Mouse (Mus musculus) lung, postnatal 0 days (tissue): ENCODE results near the gene Krt24. TPM values are rescaled to one million over a fixed set of nuclear protein-coding genes. Genes with fewer than 3 reads are reported as not detected.

Experiments used
- ATAC-seq: fragments of 200-750 bp; cut with Nextera tagmentation; 2 replicates; pipeline ENCODE4 v1.8.0; 2017; ENCODE audit warnings: moderate library complexity
- DNase-seq: peaks from one replicate; pipeline ENCODE4 v3.0.0-alpha.2; 2016; ENCODE audit warnings: low spot score
- H3K27ac ChIP-seq: fragments of 300-500 bp; sonication (generic); 2 replicates; pipeline ENCODE4 v1.5.1; 2014; ENCODE audit warnings: antibody characterized with exemption, mild to moderate bottlenecking, low read length, mixed read lengths
- H3K27me3 ChIP-seq: fragments of 300-500 bp; sonication (generic); replicated peaks from 2 replicates; pipeline ENCODE4 v1.6.1; 2014; ENCODE audit warnings: low read length, mixed read lengths; ENCODE audit not compliant: insufficient read depth
- H3K36me3 ChIP-seq: fragments of 300-500 bp; sonication (generic); 2 replicates; pipeline ENCODE4 v1.6.1; 2014; ENCODE audit warnings: low read length, mixed read lengths; ENCODE audit not compliant: insufficient read depth
- H3K4me1 ChIP-seq: fragments of 300-500 bp; sonication (generic); 2 replicates; pipeline ENCODE4 v1.6.1; 2014; ENCODE audit warnings: antibody characterized with exemption, low read depth, low read length, mixed read lengths; ENCODE audit not compliant: insufficient read depth
- H3K4me2 ChIP-seq: fragments of 300-500 bp; sonication (generic); replicated peaks from 2 replicates; pipeline ENCODE4 v1.6.1; 2014; ENCODE audit warnings: low read depth, mild to moderate bottlenecking, low read length, moderate library complexity, mixed read lengths
- H3K4me3 ChIP-seq: fragments of 300-500 bp; sonication (generic); 2 replicates; pipeline ENCODE4 v1.5.1; 2014; ENCODE audit warnings: low read depth, low read length
- H3K9ac ChIP-seq: fragments of 300-500 bp; sonication (generic); replicated peaks from 2 replicates; pipeline ENCODE4 v1.6.1; 2014; ENCODE audit warnings: low read depth, mild to moderate bottlenecking
- H3K9me3 ChIP-seq: fragments of 300-500 bp; sonication (generic); 2 replicates; pipeline ENCODE4 v1.6.1; 2016; ENCODE audit warnings: low read length, mixed read lengths
- CTCF ChIP-seq: IDR thresholded peaks from 2 replicates; pipeline ENCODE4 v1.5.1; 2016; ENCODE audit warnings: antibody characterized with exemption, mild to moderate bottlenecking
- EP300 ChIP-seq: IDR thresholded peaks from 2 replicates; pipeline ENCODE4 v1.6.1; 2016; ENCODE audit warnings: antibody characterized with exemption, mild to moderate bottlenecking, control low read depth
- WGBS: fragments of 180-500 bp; shearing (Covaris S2); extraction: QIAGEN DNeasy Blood & Tissue Kit; methylation state at CpG from one replicate; pipeline ENCODE4 v1.1.7; 2014; 5-methylcytosine and 5-hydroxymethylcytosine counted together
- polyA plus RNA-seq: library from polyadenylated mRNA; unstranded; fragments of >200 nt; fragmentation: Nextera tagmentation; extraction: Ambion mirVana; gene quantifications from 2 replicates; pipeline ENCODE4 v1.2.1, GENCODE M21; 2015

Gene Krt24
- polyA plus RNA-seq = not detected in 2 replicates

DNA sequence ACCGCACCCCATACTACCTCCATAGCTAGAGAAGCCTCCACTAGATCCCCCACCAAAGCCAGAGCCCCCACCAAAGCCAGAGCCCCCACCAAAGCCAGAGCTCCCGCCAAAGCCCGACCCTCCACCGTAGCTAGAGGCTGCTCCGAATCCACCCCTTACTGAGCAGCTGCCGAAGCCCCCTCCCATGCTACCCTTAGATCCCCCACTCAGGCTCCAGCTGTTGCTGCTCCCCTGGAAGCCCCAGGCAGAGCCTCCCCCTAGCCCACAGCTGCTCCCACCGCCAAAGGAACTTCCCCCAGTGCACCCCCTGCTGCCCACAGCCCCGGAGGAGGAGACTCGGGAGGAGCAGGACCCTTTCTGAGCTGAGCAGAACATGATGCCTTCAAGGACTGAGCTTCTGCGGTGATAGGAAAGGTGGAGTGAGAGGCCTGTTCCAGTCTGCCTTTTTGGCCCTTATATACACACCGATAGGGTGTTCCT, at the start of gene Krt24:
TSS of gene Krt24 (minus strand) at position 430 of the 480 bp plus-strand sequence.
- H3K4me1 ChIP-seq = no peaks in the 10 kb centered on the region
- no peak within 1 kb of the TSS for H3K27ac ChIP-seq
- no peak within 1 kb of the TSS for H3K4me2 ChIP-seq
- WGBS = 50% methylated on average over 11 of the region's 11 CpGs
- TF ChIP-seq CTCF = no peak
- no peak for TF ChIP-seq EP300
- H3K36me3 ChIP-seq = no peaks in the 10 kb centered on the region
- DNase-seq (no peak), ATAC-seq (no peak)
- H3K9me3 ChIP-seq = no peaks in the 10 kb centered on the region
- no peak within 1 kb of the TSS for H3K9ac ChIP-seq
- no peak within 1 kb of the TSS for H3K4me3 ChIP-seq
- no peaks in the 10 kb centered on the region for H3K27me3 ChIP-seq

GRCm38 (mm10) chr11:99333426-99333825, 48.4 kb upstream of the Krt24 start:
- H3K27ac ChIP-seq = no peak overlapping the region
- no peaks in the 10 kb centered on the region for H3K9me3 ChIP-seq
- no peak overlapping the region for H3K4me2 ChIP-seq
- H3K4me3 ChIP-seq = no peak overlapping the region
- WGBS = 55% methylated on average over 13 of the region's 13 CpGs
- no peaks in the 10 kb centered on the region for H3K27me3 ChIP-seq
- no peaks in the 10 kb centered on the region for H3K4me1 ChIP-seq
- TF ChIP-seq CTCF (no peak), EP300 (no peak)
- DNase-seq (no peak), ATAC-seq (no peak)
- no peak overlapping the region for H3K9ac ChIP-seq
- no peaks in the 10 kb centered on the region for H3K36me3 ChIP-seq

GRCm38 (mm10) chr11:99329655-99330054, 44.6 kb upstream of the Krt24 start:
- DNase-seq (peak; percentile 68), ATAC-seq (peak; percentile 40; the same call in 1 of the 2 replicates)
- H3K27me3 ChIP-seq = no peaks in the 10 kb centered on the region
- TF ChIP-seq EP300 (peak; percentile 38; the same call in 1 of the 2 replicates), CTCF (no peak)
- H3K9ac ChIP-seq = no peak overlapping the region
- 33% methylated on average over 2 of the region's 2 CpGs for whole genome bisulfite sequencing
- H3K36me3 ChIP-seq = no peaks in the 10 kb centered on the region
- no peaks in the 10 kb centered on the region for H3K4me1 ChIP-seq
- H3K9me3 ChIP-seq = no peaks in the 10 kb centered on the region
- H3K4me3 ChIP-seq = no peak overlapping the region
- no peak overlapping the region for H3K27ac ChIP-seq
- no peak overlapping the region for H3K4me2 ChIP-seq

GRCm38 (mm10) chr11:99322851-99323250, 37.8 kb upstream of the Krt24 start, which contains the start of gene Krt25:
TSS of gene Krt25 (minus strand) at chr11:99322951.
- ATAC-seq (no peak), DNase-seq (no peak)
- no peaks in the 10 kb centered on the region for H3K36me3 ChIP-seq
- no peak within 1 kb of the TSS for H3K9ac ChIP-seq
- TF ChIP-seq EP300 = no peak
- no peak for TF ChIP-seq CTCF
- no peaks in the 10 kb centered on the region for H3K4me1 ChIP-seq
- 82% methylated on average over 11 of the region's 11 CpGs for WGBS
- no peak within 1 kb of the TSS for H3K4me3 ChIP-seq
- no peaks in the 10 kb centered on the region for H3K27me3 ChIP-seq
- no peak within 1 kb of the TSS for H3K27ac ChIP-seq
- no peaks in the 10 kb centered on the region for H3K9me3 ChIP-seq
- H3K4me2 ChIP-seq = no peak within 1 kb of the TSS

- DNase-seq = no peak
- no peaks in the 10 kb centered on the region for H3K9me3 ChIP-seq
- H3K36me3 ChIP-seq = no peaks in the 10 kb centered on the region
- TF ChIP-seq EP300 (no peak), CTCF (no peak)
- H3K27me3 ChIP-seq = no peaks in the 10 kb centered on the region
- H3K4me2 ChIP-seq = no peak overlapping the region
- WGBS = 83% methylated on average over 14 of the region's 14 CpGs
- no peak for ATAC-seq
- no peak overlapping the region for H3K4me3 ChIP-seq
- no peak overlapping the region for H3K9ac ChIP-seq
- H3K4me1 ChIP-seq = no peaks in the 10 kb centered on the region
- no peak overlapping the region for H3K27ac ChIP-seq
These were observed 36.0 kb upstream of the Krt24 start for GRCm38 (mm10) chr11:99321094-99321493.

DNA sequence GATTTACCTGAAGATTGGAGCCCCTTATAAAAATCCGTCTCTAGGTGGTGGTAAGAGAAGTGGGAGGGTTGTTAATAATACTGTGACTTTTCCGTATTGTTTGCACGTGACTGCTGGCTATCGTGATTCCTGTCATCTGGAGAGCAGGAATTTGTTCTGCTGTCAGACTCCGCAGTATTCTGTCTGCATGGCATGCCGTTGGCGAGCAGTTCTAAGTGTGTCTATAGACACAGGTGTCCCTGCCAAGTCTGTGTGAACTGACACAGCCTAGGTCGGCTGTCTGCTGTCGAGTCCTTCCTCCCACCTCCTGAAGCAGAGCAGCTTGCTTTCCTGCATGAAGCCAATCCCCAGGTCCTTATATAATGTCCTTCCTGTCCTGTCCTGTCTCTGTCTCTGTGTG, 34.1 kb upstream of the Krt24 start:
- Histone ChIP-seq H3K27ac (no peak overlapping the region), H3K36me3 (no peaks in the 10 kb centered on the region), H3K4me1 (no peaks in the 10 kb centered on the region), H3K4me2 (peak overlapping the region; percentile 35), H3K4me3 (no peak overlapping the region), H3K9me3 (no peaks in the 10 kb centered on the region), H3K9ac (no peak overlapping the region), H3K27me3 (no peaks in the 10 kb centered on the region)
- ATAC-seq = no peak
- 30% methylated on average over 9 of the region's 9 CpGs for WGBS
- no peak for TF ChIP-seq EP300
- TF ChIP-seq CTCF = no peak
- DNase-seq = peak; percentile 23

GRCm38 (mm10) chr11:99316543-99316942, 31.5 kb upstream of the Krt24 start:
- H3K27me3 ChIP-seq = no peaks in the 10 kb centered on the region
- no peak overlapping the region for H3K9ac ChIP-seq
- no peaks in the 10 kb centered on the region for H3K36me3 ChIP-seq
- ATAC-seq (peak; percentile 67), DNase-seq (peak; percentile 69)
- no peak overlapping the region for H3K4me3 ChIP-seq
- H3K9me3 ChIP-seq = no peaks in the 10 kb centered on the region
- WGBS = 48% methylated on average over 8 of the region's 8 CpGs
- H3K4me2 ChIP-seq = no peak overlapping the region
- TF ChIP-seq EP300 (no peak), CTCF (no peak)
- H3K4me1 ChIP-seq = no peaks in the 10 kb centered on the region
- no peak overlapping the region for H3K27ac ChIP-seq
